ENCODE assay signal across 34 mouse cellular contexts in the genomic region with DNA sequence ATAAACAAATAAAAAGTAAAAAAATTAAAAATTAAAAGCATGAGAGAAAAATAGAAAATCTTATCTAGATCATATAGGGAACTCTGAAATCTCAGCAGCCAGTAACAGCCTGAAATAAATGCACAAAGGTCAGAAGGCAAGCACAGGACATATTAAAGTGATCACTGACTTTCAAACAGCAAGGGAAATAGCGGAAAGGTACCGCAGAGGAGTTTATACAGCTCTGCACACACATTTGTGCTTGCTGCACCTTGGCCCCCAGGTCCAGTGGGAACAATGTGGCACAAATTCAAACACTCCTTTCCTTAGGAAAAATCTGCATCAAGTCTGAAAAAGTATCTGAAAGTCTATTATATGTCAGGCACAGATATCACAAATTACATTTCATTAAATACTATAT.
"Had no signal": no experiment of that assay in that cellular context is flagged by ENCODE, and none has a peak within 500 bp of the region (broad histone marks: within the 10 kb centered on the region; RNA-seq: fewer than 3 reads in every experiment).

No protein-coding gene starts in this region.

- H3K36me3 ChIP-seq: heart, embryonic 10.5 days; heart, embryonic 12.5 days; heart, embryonic 13.5 days; heart, embryonic 15.5 days; hindbrain, embryonic 10.5 days; hindbrain, embryonic 12.5 days; hindbrain, embryonic 13.5 days; hindbrain, embryonic 15.5 days; kidney, embryonic 15.5 days had no signal

- H3K4me2 ChIP-seq: heart, embryonic 11.5 days; heart, embryonic 12.5 days; heart, embryonic 13.5 days; heart, embryonic 15.5 days; hindbrain, embryonic 12.5 days; hindbrain, embryonic 13.5 days; hindbrain, embryonic 14.5 days; hindbrain, embryonic 15.5 days; kidney, embryonic 15.5 days had no signal

- H3K4me1 ChIP-seq: hindbrain, embryonic 10.5 days; hindbrain, embryonic 12.5 days; hindbrain, embryonic 13.5 days; hindbrain, embryonic 15.5 days; kidney, embryonic 15.5 days had no signal

- DNase-seq: heart, adult 2 months; heart, postnatal 10 days; heart, postnatal 14 days; heart, postnatal 36 days; heart, postnatal 4 days; kidney, adult 11 months; kidney, adult 18-20 months; kidney, adult 2 months; kidney, adult 8-10 months; kidney, adult 9 months; kidney, postnatal 10 days; kidney, postnatal 14 days; kidney, postnatal 25 days; kidney, postnatal 36 days; kidney, postnatal 4 days; layer of hippocampus, adult 9-11 months; layer of hippocampus, postnatal 36 days had no signal

- H3K4me3 ChIP-seq: heart, adult 2 months; heart, embryonic 10.5 days; heart, embryonic 12.5 days; heart, embryonic 13.5 days; heart, embryonic 15.5 days; hindbrain, embryonic 10.5 days; hindbrain, embryonic 12.5 days; hindbrain, embryonic 13.5 days; hindbrain, embryonic 15.5 days; kidney, embryonic 15.5 days; layer of hippocampus, adult 2 months had no signal

- H3K9me3 ChIP-seq: heart, embryonic 10.5 days; heart, embryonic 12.5 days; heart, embryonic 13.5 days; heart, embryonic 15.5 days; hindbrain, embryonic 10.5 days; hindbrain, embryonic 12.5 days; hindbrain, embryonic 13.5 days; hindbrain, embryonic 15.5 days; kidney, embryonic 15.5 days had no signal

- H3K27me3 ChIP-seq: heart, embryonic 12.5 days; heart, embryonic 13.5 days; heart, embryonic 15.5 days; hindbrain, embryonic 12.5 days; hindbrain, embryonic 13.5 days; hindbrain, embryonic 15.5 days; kidney, embryonic 15.5 days had no signal

- H3K9ac ChIP-seq: heart, embryonic 12.5 days; heart, embryonic 13.5 days; heart, embryonic 15.5 days; hindbrain, embryonic 12.5 days; hindbrain, embryonic 13.5 days; hindbrain, embryonic 14.5 days; hindbrain, embryonic 15.5 days; kidney, embryonic 15.5 days had no signal

- ATAC-seq: hindbrain, embryonic 16.5 days; hindbrain, postnatal 0 days; inflammation-experienced regulatory T-cells, adult 6 months; intestine, postnatal 0 days had no signal

- H3K27ac ChIP-seq: heart, embryonic 10.5 days; hindbrain, embryonic 10.5 days; hindbrain, embryonic 12.5 days; hindbrain, embryonic 13.5 days; hindbrain, embryonic 14.5 days; hindbrain, embryonic 15.5 days; hindbrain, postnatal 0 days; kidney, embryonic 15.5 days; kidney, postnatal 0 days; layer of hippocampus, adult 2 months had no signal
